Mouse (Mus musculus) monocyte, adult 2 months (primary cell): Measurements from ENCODE around the gene Nr1i2.
"Not testable (repeated sequence)": the region's sequence is repeated elsewhere in the genome, so short reads cannot be mapped to it uniquely, and the experiment has no call there.

Experiments
- DNase-seq, 2 experiments: peaks; one replicate each; pipeline ENCODE4 v3.0.0; 2022; ENCODE audit warnings: low spot score in 2 of 2, low read depth in 1 of 2

Nr1i2 gene

GRCm38 (mm10) chr16:38222491-38222890 is 72.1 kb downstream of the Nr1i2 start:
- not testable (repeated sequence) for DNase-seq

- DNase-seq, result no peak
Measured at GRCm38 (mm10) chr16:38205272-38205671, 89.4 kb downstream of the Nr1i2 start.
